Mouse (Mus musculus): ENCODE measurements at regions not wholly inside any gene's neighbourhood (a gene's known extent, or its start where the extent isn't known, plus 50 kb on each side); places are given as distances from the start of the nearest gene placed in this dataset.
"Not testable (repeated sequence)": the region's sequence is repeated elsewhere in the genome, so short reads cannot be mapped to it uniquely, and the experiment has no call there.

DNA sequence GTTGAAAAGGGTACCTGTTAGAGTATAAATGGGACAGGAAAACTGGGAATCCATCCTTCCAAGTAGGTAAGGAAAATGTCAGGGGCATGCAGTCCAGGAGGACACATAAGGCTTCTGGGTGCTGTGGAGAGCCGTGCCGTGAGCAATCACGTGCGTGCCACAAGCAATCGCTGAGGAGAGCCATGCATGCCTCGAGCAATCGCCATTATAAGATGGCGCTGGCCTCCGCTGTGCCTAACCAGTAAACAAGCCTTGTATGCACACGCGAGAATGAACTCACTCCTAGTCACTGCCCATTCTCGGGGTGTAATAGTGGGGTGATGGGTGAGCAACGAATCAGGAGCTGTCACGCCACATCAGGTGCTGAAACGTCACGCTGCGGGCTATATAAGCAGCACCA, 210.0 kb downstream of the Rchy1 start:
- not testable (repeated sequence) for DNase-seq

DNA sequence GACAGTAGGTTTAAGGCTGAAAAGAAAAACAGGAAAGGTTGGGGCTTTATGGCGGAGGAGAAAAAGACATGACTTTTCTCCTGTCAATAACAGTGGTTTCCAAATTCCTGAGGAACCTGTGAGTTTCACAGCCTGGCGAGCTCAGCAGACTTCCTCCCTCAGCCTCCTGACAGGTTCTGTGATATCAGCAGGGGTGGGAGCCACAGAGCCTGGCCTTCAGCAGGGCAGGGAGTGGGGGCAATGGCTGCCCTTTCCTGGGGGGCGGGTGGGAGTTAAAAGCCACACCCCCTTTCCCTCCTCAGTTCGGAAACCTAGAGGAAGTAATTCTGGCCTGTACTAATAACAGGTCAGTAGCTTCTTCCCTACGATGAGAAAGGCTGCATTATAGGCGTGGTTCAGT, 211.7 kb downstream of the Rchy1 start:
- no peak for DNase-seq

DNA sequence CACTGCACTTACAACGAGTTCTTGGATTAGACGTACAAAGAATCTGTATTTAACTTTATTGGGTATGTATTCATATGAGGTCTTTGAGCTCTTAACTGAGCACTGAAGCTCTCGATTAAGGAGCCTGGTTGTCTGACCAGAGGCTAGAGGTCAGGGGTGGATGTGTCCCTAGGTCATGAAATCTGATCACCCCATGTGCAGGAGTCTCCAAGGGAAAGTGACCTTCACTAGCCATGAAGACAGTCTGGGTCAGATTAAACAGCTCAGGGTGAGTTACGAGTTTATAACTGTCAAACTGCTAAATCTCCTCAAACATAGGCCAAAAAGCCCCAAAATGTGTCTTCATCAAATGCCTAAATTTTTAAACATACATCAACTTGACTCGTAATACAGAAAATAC, 216.8 kb downstream of the Rchy1 start:
- no peak for DNase-seq

DNA sequence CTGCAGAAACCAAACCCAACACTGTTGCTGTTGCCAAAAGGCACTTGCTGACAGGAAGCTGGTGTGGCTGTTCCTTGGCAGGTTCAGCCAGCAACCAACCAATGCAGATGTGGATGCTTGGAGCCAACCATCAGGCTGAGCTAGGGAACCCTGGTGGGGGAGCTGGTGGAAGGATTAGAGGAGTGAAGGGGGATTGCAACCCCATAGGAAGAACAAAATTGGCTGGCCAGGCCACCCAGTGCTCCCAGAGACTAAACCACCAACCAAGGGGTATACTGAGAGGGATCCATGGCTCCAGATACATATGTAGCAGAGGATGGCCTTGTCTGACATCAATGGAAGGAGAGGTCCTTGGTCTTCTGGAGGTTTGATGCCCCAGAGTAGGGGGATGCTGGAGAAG, 218.5 kb downstream of the Rchy1 start:
- no peak for DNase-seq

DNA sequence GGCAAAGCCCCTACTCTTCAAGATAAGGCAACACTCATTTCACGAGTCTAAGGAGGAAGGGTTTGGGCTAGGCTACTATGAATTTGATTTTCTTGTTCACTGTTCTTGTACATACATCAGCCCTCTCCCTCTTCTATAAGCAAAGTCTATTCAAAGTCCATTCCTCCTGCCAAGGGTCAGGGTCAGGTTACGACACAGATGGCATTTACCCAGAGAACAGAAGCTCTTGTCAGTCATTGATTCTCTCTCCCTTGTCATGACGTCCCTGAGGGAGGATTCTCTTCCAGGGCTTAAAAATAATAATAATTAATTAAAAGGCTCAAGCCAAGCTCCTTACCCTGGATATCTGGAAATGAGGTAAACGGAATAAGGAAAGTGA, 222.7 kb downstream of the Rchy1 start:
- no peak for DNase-seq

DNA sequence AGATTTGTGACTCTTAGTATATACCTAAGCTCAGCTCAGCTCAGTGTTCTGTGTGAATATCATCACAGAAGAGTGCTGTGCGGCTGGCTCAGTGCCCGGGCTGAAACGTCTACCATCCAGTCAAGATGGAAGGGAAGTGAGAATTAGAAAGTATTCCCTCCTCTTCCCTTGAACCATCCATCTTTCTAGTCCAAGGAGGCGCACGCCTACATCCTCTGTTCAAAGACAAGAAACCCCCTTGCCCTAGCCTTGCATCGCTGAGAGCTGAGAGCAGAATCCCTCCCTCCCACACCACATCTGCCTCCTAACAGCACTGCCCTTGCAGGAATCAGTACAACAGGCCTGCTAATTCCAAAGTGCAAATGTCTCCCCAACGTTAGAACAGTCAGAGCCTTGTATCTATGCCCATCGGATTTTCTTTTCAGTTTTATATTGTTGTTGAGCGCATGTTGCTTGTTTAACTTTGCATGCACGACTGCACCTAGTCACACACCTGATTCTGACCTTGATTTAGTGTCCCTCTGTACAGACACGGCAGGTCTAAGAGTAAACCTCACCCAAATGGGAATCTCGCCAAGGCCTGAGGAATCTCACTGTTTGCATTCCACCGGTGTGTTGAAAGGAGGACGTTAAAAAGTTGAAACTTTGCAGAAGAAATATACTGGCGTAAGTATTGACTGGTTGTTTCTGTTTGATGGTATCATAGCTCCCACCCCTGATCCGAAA, 222.2 kb downstream of the Parm1 start:
- DNase-seq, result peak in 1 of 2 experiments; percentile 6

DNA sequence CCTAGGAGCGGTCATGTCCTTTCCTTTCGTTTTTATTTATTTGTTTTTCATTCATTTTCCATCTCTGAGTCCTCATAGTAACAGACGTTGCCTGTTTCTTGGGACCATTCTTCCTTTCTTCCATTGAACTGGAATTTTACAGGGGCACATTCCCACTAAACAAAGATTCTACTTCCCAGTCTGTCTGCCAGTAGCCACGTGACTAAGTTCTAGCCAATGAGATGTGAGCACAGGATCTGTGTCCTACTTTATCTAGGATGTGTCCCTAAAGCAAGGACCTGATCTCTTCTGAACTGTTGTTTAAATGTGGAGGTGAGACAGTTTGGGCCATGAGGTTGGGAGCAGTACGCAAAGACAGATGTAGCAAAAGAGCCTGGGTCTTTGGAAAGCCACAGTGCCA, 214.6 kb downstream of the Parm1 start:
- no peak for DNase-seq

DNA sequence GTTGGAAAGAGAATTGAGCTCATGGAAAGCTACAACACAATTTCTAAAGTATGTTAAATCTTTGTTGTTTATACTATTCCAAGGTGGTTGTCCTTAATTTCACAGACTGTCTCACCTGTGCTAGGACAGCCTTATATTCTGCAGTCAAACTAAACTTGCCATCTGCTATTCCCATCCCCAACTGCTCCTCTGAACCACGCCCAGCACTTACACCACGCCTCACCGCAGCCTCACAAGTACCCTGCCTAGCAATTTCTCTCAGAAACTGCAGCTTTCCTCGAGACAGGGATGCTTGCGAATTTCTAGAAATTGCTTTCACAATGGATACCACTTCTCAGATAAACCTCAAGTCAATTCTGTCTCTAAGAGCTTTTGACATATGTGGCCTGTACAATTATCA, 213.7 kb downstream of the Parm1 start:
- DNase-seq, result no peak

DNA sequence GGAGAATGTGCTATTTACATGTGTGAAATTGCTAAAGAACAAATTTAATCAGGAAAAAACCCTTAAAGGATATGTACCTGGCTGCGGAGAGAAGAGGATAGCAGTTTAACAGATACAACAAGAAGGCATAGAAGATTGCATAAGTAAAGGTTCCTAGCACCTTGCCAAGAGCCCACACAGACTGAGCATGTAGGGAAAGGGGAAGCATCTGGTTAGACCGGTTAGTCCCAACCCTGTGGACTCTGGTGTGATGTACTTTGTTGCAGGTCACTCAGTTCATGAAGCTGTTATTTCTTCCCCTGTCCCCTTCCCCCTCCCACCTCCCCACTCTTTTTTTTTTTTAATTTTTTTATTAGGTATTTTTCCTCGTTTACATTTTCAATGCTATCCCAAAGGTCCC, 212.5 kb downstream of the Parm1 start:
- DNase-seq, result no peak

DNA sequence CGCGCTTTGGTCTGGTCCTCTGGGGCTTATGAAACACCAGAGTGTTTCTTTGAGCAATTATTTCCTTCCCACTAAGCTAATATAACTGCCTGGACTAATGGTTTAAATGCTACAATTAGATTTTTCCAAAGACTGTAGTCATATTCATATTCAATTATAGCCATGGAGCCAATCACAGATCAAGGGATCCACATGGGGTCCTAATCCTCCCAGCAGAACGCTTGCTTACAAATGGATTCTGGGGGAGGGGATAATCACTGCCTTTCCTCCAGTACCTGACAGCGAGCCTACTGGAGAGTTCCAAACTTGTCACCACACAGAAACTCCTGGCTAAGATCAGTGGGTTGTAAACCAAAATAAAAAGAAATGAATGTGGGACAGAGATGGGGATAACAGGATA, 212.0 kb downstream of the Parm1 start:
- DNase-seq, result no peak

DNA sequence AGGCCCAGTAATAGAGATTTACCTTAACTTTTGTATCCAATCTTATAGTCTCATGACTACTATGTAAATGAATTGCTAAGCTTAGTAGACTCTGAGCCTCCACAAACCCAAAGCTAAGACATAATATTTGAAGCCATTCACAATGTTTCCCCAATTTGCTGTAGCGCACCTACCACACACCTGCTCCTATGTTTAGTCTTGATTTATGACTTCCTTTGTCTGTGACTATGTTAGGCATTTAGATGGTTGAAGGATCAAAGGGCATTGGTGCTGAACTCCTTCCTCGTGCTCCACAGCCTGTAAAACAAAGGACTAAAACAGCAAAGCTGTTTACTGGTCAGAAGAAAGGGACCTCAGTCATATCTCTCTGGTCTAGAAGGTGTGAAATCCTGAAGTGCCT, 210.0 kb downstream of the Parm1 start:
- no peak for DNase-seq

DNA sequence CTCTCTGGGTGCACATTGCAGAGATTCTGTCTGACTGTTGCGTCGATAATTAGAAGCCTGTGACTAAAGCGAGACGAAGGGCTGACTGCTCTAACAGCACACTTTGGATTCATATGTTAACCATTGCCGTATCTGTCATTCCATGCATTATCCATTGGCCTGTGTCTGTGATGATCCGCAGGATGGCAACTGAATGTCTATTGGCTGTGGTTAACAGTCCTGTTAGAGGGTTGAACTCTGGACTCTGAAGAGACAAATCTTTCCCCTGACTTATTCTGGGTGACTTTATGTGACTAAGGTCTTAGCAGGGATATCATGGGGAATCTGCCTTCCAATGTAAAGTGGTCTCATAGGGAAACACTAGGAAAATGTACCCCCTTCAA, 208.7 kb downstream of the Parm1 start:
- no peak for DNase-seq

DNA sequence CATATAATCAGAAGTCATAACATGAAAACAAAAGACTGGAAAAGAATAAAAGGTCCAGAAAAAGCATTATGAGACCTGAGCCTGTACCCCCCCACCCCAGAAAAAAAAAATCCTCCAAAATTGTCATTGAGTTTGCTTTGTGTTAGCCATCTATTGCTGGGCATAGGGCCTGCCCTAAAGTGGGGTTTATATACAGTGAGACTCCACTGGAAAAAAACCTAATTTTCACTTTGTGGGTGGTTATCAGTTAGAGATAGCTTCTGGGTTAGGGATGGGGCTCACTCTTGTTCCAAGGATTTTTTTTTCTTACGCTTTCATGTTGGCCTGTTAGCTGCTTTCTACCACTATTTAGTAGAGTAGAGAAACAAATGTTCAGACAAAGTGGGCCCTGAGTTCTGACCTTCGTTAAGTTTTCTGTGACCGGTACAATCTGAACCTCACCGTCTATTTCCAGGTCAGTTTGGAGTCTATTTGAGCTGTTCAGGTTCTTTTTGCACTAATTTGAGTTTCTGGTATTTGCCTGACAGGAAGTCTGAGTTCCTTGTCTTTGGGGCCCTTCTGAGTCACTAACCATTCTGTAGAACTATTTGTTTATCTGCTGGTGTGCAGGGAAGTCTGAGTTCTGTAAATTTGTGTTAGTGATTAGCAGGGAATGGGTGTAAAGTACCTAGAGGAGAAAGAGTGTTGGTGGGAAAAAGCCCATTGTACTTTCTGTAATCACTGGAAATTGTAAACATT, 208.1 kb downstream of the Parm1 start:
- DNase-seq, result no peak

DNA sequence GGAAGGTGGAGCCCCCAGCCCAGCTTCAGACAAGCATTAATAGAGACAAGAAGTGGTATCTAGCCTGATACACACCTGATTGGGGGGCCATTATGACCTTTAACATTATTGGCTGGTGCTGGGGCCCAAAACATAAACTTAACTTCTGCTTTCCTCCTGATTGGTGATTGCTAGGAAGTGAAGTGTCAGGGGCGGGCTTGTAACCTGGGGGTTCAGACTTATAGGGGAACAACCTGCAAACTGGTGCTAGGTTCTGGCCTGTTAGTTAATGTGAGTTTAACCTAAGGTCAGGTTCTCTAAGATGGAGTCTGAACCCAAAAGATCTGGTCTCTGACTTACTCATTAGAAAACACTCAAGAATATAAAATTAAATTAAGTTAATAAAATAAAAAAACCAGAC, 207.5 kb downstream of the Parm1 start:
- no peak for DNase-seq

DNA sequence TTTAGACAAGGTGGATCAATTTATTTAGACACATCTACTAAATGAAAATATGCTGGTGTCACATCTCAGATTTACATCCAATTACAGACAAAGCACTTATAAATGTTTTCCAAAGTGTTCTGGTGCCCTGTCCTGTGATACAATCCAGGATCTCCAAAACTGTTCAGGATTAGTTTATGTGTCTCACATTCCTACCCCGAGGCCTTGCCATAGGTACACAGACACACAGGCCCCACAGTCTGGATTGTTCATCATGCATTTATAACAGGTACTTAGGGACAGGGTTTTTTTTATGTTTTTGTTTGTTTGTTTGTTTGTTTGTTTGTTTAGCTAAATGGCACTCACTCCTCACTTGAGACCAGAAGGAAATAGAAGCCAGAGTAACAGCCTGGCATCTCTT, 206.0 kb downstream of the Parm1 start:
- no peak for DNase-seq

DNA sequence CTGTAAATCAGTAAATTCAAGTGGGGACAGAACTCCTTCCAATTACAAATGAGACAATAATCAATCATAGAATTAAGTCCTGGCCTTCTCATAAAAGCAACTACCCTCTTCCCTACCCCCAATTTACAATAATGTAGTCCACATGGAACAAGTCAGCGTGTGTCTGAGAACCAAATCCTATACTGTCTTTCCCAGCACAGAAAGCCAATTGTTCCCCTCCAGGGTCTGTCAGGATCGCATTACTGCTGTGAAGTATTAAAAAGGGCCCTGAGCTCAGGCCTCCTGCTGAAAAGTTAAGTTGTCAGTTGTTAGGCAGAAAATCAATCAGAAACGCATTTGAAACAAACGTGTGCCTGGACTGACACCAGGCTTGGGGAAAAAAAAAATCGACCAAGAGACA, 205.6 kb downstream of the Parm1 start:
- DNase-seq, result no peak

DNA sequence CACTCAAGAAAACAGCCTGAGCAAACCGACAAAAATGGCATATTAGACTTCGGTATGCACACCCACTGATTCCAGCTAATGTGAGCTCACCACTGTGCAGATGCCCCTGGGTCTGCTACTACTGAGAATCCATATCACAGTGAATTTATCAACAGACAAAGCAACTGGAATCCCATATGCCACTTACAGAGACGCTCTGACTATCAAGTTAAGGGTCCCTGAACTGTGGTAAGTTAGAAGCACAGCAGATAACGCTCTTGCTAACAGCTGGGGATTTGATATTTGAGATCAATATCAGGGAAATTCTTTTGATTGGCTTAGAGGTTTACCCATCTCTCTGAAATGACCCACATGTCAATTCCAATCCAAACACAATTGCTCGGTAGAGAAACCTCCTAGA, 205.0 kb downstream of the Parm1 start:
- DNase-seq, result no peak

DNA sequence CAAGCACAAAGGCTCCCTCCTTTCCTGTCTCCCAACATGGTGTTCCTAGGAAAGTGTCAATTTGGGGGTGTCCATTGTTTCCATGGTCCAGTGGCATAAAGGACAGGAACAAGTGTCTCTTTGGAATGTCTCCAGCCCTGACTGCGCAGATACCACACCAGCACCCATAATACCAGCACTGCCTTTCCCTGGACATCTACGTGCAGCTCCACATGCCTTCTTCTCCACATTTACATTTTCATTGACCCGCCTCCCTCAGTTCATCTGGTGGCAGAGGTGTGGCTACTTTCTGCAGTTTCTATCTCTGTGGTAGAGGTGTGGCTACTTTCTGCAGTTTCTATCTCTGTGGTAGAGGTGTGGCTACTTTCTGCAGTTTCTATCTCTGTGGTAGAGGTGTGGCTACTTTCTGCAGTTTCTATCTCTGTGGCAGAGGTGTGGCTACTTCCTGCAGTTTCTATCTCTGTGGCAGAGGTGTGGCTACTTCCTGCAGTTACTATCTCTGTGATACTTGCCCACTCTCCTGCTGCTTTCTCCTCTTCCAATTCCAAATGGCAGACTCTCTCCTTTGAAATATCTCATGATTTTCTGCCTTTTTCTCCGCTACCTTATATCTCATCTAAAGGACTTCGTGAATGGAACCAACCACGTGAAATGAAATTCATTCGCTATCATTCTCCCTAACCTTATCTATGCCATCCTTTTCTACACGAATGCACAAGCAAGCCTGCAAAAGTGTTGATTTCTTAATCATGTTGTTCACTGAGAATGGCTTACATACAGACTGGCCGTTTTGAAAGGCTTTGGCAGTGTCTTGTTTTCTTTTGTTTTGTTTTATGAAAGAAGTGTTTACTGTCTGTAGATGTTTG, 204.0 kb downstream of the Parm1 start:
- no peak for DNase-seq

DNA sequence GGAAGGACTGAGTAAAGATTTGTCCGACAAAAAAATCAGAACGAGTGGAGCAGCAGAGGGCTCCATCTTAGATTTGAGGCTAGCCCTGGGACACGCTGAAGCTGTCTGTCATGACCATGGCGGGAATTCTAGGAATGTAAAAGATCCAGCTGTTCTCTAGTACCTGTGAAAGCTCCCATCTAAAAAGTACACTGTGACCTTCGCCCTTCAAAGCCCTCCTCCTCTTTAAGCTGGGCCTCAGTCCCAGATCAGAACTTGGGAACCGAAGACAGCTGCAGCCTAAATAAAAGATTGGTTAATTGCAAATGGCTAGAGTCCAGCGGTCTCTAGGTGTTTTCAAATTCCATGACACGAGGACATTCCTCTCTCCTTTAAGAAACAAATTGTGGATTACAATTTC, 195.6 kb downstream of the Parm1 start:
- no peak for DNase-seq

DNA sequence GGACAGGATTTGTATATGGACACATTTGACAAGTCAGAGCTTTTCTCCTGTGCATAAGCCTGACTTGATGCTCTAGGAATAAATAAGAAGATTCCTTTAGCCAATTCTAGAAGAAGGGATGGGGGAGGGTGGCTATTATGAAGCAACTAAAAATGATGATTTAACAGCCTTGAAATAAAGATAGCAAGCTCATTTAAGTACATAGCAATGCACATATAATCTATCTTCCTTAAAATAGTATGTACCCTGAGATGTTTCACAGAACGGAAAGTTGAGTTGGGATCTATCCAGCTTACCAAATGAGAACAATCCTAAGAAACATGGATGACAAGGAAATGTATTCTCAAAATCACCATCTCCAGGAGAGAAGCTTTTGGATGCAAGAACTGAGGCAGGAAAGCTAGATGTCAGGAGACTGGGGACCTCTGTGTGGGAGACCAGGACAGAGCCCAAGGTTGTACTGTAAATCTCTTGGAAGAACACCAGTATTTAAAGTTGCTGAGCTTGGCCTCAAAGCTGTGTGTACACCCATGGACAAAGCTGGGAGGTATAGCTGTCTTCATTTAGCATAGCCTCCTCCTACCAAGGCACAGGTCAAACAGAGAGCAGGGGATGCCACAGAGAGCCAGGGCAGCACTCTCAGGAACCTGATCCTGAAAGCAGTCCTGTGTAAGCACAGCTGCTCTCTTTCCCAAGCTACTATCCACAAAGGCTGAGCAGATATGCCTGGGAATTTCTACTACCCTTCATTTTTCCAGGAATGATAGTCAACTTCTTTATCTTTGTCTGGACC, 192.3 kb downstream of the Parm1 start:
- no peak for DNase-seq

DNA sequence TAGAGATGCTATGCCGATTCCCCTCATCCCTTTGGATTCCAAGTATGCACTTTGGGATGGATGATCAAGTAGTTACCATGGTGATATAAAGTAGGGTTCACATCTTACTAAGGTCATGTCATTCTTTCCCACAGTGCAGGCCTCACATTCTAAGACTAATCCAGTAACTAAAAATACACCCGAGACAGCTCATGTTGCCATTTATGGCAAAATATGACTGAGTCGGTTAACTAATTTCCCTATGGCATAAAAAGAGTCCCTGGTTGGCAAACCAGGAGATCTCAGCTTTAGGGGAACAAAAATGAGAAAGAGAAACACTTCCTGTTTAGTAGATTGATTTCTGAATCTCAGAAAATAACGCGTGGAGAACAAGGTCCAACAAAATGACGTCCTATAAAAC, 190.7 kb downstream of the Parm1 start:
- DNase-seq, result no peak

DNA sequence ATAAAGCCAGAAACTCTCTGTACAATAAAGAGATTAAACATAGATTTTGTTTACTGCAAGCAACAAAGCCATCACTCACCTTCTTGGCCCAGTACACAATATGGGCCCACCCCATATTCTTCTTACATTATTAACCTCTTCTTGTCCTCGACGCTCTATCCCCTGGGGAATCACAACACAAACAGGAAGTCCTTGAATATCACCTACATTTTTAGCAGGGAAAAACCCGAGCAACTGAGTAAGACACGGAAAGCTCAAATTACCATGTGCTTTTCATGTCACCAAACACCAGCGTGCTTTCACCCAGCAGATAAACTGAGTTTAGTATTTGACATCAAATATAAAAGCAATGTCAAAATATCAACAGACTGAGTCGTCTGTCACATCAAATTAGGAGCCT, 179.7 kb downstream of the Parm1 start:
- DNase-seq, result no peak

Data from adrenal gland, postnatal 36 days (tissue).